9 mouse cellular contexts compared by ENCODE assay signal in genomic region chr3:95216655-95217254, GRCm38 (mm10). TPM values are rescaled to one million over a fixed set of nuclear protein-coding genes. Genes with fewer than 3 reads are reported as not detected.
DNase-seq lines count a peak whose midpoint lies in the region; ATAC-seq and TF ChIP-seq lines count a peak whose summit lies in the region.
"Had no signal": no experiment of that assay in that cellular context is flagged by ENCODE, and none has a peak within 500 bp of the region (broad histone marks: within the 10 kb centered on the region; RNA-seq: fewer than 3 reads in every experiment).

No protein-coding gene starts in this region.

- peak overlapping the region; percentile 77 for H3K27ac ChIP-seq in kidney, adult 2 months (ENCODE audit: insufficient read depth, low read depth, low read length)
- peak overlapping the region; percentile 15; the same call in 1 of the 2 replicates for H3K27ac ChIP-seq in cortical plate, adult 2 months (ENCODE audit: insufficient read depth, low read length)
- peak overlapping the region; percentile 98 for H3K27ac ChIP-seq in hindbrain, postnatal 0 days
- H3K27ac ChIP-seq in midbrain, embryonic 15.5 days = peak overlapping the region; percentile 94

- no peak for TF ChIP-seq CTCF in kidney, adult 2 months (conservative IDR thresholded peaks at IDR 0.05; ENCODE audit: insufficient read depth, insufficient read length, low read depth, low read length)
- no peak for TF ChIP-seq CTCF in cortical plate, adult 2 months (IDR thresholded peaks at IDR 0.05; ENCODE audit: extremely low read depth, insufficient read depth, low read length)
- no peak for TF ChIP-seq CTCF in hindbrain, postnatal 0 days (IDR thresholded peaks at IDR 0.05; ENCODE audit: low read depth)

- no peaks in the 10 kb centered on the region for H3K4me1 ChIP-seq in kidney, adult 2 months (ENCODE audit: control insufficient read depth, insufficient read depth, low read length)
- H3K4me1 ChIP-seq in cortical plate, adult 2 months (ENCODE audit: control insufficient read depth, insufficient read depth, low read length) = no peaks in the 10 kb centered on the region
- peaks cover 5% of the 10 kb centered on the region; the same call in 1 of the 2 replicates for H3K4me1 ChIP-seq in hindbrain, postnatal 0 days (ENCODE audit: insufficient read depth, low read length)
- H3K4me1 ChIP-seq in midbrain, embryonic 15.5 days = peaks cover 23% of the 10 kb centered on the region

- WGBS in kidney, adult 2 months = 7% methylated on average over 4 of the region's 4 CpGs
- WGBS in hindbrain, postnatal 0 days = 17% methylated on average over 4 of the region's 4 CpGs
- 17% methylated on average over 4 of the region's 4 CpGs for WGBS in midbrain, embryonic 15.5 days

- H3K4me3 ChIP-seq in kidney, adult 2 months (ENCODE audit: insufficient read depth, low read depth, low read length) = peak overlapping the region; percentile 89
- H3K4me3 ChIP-seq in cortical plate, adult 2 months (ENCODE audit: insufficient read depth, low read length) = peak overlapping the region; percentile 68
- peak overlapping the region; percentile 69 for H3K4me3 ChIP-seq in hindbrain, postnatal 0 days (ENCODE audit: low read length)
- H3K4me3 ChIP-seq in midbrain, embryonic 15.5 days = peak overlapping the region; percentile 68

- peak; percentile 33 for ATAC-seq in hindbrain, postnatal 0 days
- ATAC-seq in midbrain, embryonic 15.5 days (replicated peaks) = no peak
- no peak for ATAC-seq in inflammation-experienced regulatory T-cells, adult 6 months

- peak overlapping the region; percentile 88; the same call in 1 of the 2 replicates for H3K9ac ChIP-seq in hindbrain, postnatal 0 days (replicated peaks; ENCODE audit: low read length)
- H3K9ac ChIP-seq in midbrain, embryonic 15.5 days = peak overlapping the region; percentile 79

- no peak for DNase-seq in kidney, adult 2 months
- DNase-seq in kidney, postnatal 14 days = no peak
- no peak for DNase-seq in hindbrain, postnatal 0 days (ENCODE audit: low spot score)
- DNase-seq in layer of hippocampus, adult 9-10 months (ENCODE audit: low spot score) = no peak
- DNase-seq in B cell, adult 2 months = no peak

- no peaks in the 10 kb centered on the region for H3K9me3 ChIP-seq in hindbrain, postnatal 0 days (ENCODE audit: low read length)
- no peaks in the 10 kb centered on the region for H3K9me3 ChIP-seq in midbrain, embryonic 15.5 days

- H3K36me3 ChIP-seq in kidney, adult 2 months (ENCODE audit: control insufficient read depth, insufficient read depth, low read length) = peaks cover 1% of the 10 kb centered on the region
- peaks cover 21% of the 10 kb centered on the region for H3K36me3 ChIP-seq in hindbrain, postnatal 0 days (ENCODE audit: insufficient read depth, low read length)
- peaks cover 33% of the 10 kb centered on the region for H3K36me3 ChIP-seq in midbrain, embryonic 15.5 days (replicated peaks)

- TF ChIP-seq POLR2A in kidney, adult 2 months (IDR thresholded peaks at IDR 0.05; ENCODE audit: low read depth, low read length) = no peak
- TF ChIP-seq POLR2A in cortical plate, adult 2 months (IDR thresholded peaks at IDR 0.05; ENCODE audit: extremely low read depth, insufficient read depth, low read length) = no peak

- H3K4me2 ChIP-seq in hindbrain, postnatal 0 days (ENCODE audit: low read depth, low read length) = peak overlapping the region; percentile 63
- peak overlapping the region; percentile 61 for H3K4me2 ChIP-seq in midbrain, embryonic 15.5 days

- no peaks in the 10 kb centered on the region for H3K27me3 ChIP-seq in kidney, adult 2 months (replicated peaks; ENCODE audit: control insufficient read depth, insufficient read depth, low read length)
- H3K27me3 ChIP-seq in hindbrain, postnatal 0 days (ENCODE audit: insufficient read depth, low read length) = no peaks in the 10 kb centered on the region
- no peaks in the 10 kb centered on the region for H3K27me3 ChIP-seq in midbrain, embryonic 15.5 days (replicated peaks)
- H3K27me3 ChIP-seq: Patski had no signal

RNA-seq across cellular contexts. Expression of gene Gabpb2, which starts 1.0 kb away (rescaled TPM):
- polyA plus RNA-seq in kidney, adult 2 months (2012; rRNA removed) = 9.8 and 10.6 TPM in 2 replicates
- polyA plus RNA-seq in cortical plate, adult 2 months (2012; rRNA removed) = 12.1 and 12.8 TPM in 2 replicates
- total RNA-seq in hindbrain, postnatal 0 days (2014; rRNA removed) = 8.6 and 9.2 TPM in 2 replicates
- 2.6 and 2.9 TPM in 2 replicates for polyA plus RNA-seq in hindbrain, postnatal 0 days (2015; fragmentation: Nextera tagmentation; extraction: Ambion mirVana)
- 3.4 and 3.7 TPM in 2 replicates for polyA plus RNA-seq in midbrain, embryonic 15.5 days (2015; fragmentation: Nextera tagmentation; extraction: Ambion mirVana)
- 10 to 100 TPM; 28.0 to 52.1 (median 31.8) TPM for polyA plus RNA-seq in inflammation-experienced regulatory T-cells, adult 6 months (2017; shearing (Covaris generic))

RNA-seq across cellular contexts. Expression of gene Cdc42se1, which starts 11.8 kb away (rescaled TPM):
- polyA plus RNA-seq in kidney, adult 2 months (2012; rRNA removed) = 77.5 and 83.7 TPM in 2 replicates
- polyA plus RNA-seq in cortical plate, adult 2 months (2012; rRNA removed) = 65.4 and 66.6 TPM in 2 replicates
- 60.4 and 62.4 TPM in 2 replicates for total RNA-seq in hindbrain, postnatal 0 days (2014; rRNA removed)
- 54.0 and 56.4 TPM in 2 replicates for polyA plus RNA-seq in hindbrain, postnatal 0 days (2015; fragmentation: Nextera tagmentation; extraction: Ambion mirVana)
- 49.3 and 58.5 TPM in 2 replicates for polyA plus RNA-seq in midbrain, embryonic 15.5 days (2015; fragmentation: Nextera tagmentation; extraction: Ambion mirVana)
- polyA plus RNA-seq in inflammation-experienced regulatory T-cells, adult 6 months (2017; shearing (Covaris generic)) = 100 to 1,000 TPM; 179 to 293 (median 202) TPM

RNA-seq across cellular contexts. Expression of gene Mllt11, which starts 15.2 kb away (rescaled TPM):
- polyA plus RNA-seq in kidney, adult 2 months (2012; rRNA removed) = 30.6 and 31.4 TPM in 2 replicates
- polyA plus RNA-seq in cortical plate, adult 2 months (2012; rRNA removed) = 428 and 469 TPM in 2 replicates
- 347 and 357 TPM in 2 replicates for total RNA-seq in hindbrain, postnatal 0 days (2014; rRNA removed)
- 446 and 473 TPM in 2 replicates for polyA plus RNA-seq in hindbrain, postnatal 0 days (2015; fragmentation: Nextera tagmentation; extraction: Ambion mirVana)
- polyA plus RNA-seq in midbrain, embryonic 15.5 days (2015; fragmentation: Nextera tagmentation; extraction: Ambion mirVana) = 358 and 361 TPM in 2 replicates
- polyA plus RNA-seq in inflammation-experienced regulatory T-cells, adult 6 months (2017; shearing (Covaris generic)) = 10 to 100 TPM; 17.5 to 21.6 (median 18.8) TPM

RNA-seq across cellular contexts. Expression of gene Gm128, which starts 24.6 kb away (rescaled TPM):
- polyA plus RNA-seq in kidney, adult 2 months (2012; rRNA removed) = 5.9 TPM in 2 replicates
- polyA plus RNA-seq in cortical plate, adult 2 months (2012; rRNA removed) = 0.23 and 0.25 TPM in 2 replicates
- total RNA-seq in hindbrain, postnatal 0 days (2014; rRNA removed) = 0.14 and 1.4 TPM in 2 replicates
- 0.49 and 0.61 TPM in 2 replicates for polyA plus RNA-seq in hindbrain, postnatal 0 days (2015; fragmentation: Nextera tagmentation; extraction: Ambion mirVana)
- 0.11 and 0.19 TPM in 2 replicates for polyA plus RNA-seq in midbrain, embryonic 15.5 days (2015; fragmentation: Nextera tagmentation; extraction: Ambion mirVana)
- under 1 TPM; 0.49 to 0.94 (median 0.85) TPM for polyA plus RNA-seq in inflammation-experienced regulatory T-cells, adult 6 months (2017; shearing (Covaris generic))

RNA-seq across cellular contexts. Expression of gene Bnipl, which starts 34.2 kb away (rescaled TPM):
- polyA plus RNA-seq in kidney, adult 2 months (2012; rRNA removed) = 0.09 and 0.41 TPM in 2 replicates
- polyA plus RNA-seq in cortical plate, adult 2 months (2012; rRNA removed) = 0.17 and 0.61 TPM in 2 replicates
- not detected in 2 replicates for total RNA-seq in hindbrain, postnatal 0 days (2014; rRNA removed)
- polyA plus RNA-seq in hindbrain, postnatal 0 days (2015; fragmentation: Nextera tagmentation; extraction: Ambion mirVana) = 0.24 TPM in 1 of 2 replicates, not detected in the other
- polyA plus RNA-seq in midbrain, embryonic 15.5 days (2015; fragmentation: Nextera tagmentation; extraction: Ambion mirVana) = 0.22 and 0.33 TPM in 2 replicates
- polyA plus RNA-seq in inflammation-experienced regulatory T-cells, adult 6 months (2017; shearing (Covaris generic)) = under 1 TPM in 1 of 3 experiments, not detected in 2; 0.52 TPM

Comparison
In these comparisons a context has a peak if more than half of its experiments do, and no peak if none do; other contexts are left out.
1. H3K27ac ChIP-seq: peak in every context shown above with its lines; median percentile 98 in hindbrain, postnatal 0 days; 94 in midbrain, embryonic 15.5 days; 77 in kidney, adult 2 months; 15 in cortical plate, adult 2 months.
2. RNA of gene Mllt11, which starts 15.2 kb away (polyA plus RNA-seq): 428 to 469 TPM in cortical plate, adult 2 months, 446 to 473 TPM in hindbrain, postnatal 0 days and 358 to 361 TPM in midbrain, embryonic 15.5 days; 30.6 to 31.4 TPM in kidney, adult 2 months and 17.5 to 21.6 TPM in inflammation-experienced regulatory T-cells, adult 6 months; every median in the first group is over 10 times any median in the second.
3. Peak in every context shown above with its lines, with median percentiles within 50 percentile points of each other: H3K4me3 ChIP-seq.